ENCODE assay signal across 31 mouse cellular contexts in genomic region chr17:73531896-73532295, GRCm38 (mm10).
DNase-seq lines count a peak whose midpoint lies in the region; ATAC-seq and TF ChIP-seq lines count a peak whose summit lies in the region.
"Had no signal": no experiment of that assay in that cellular context is flagged by ENCODE, and none has a peak within 500 bp of the region (broad histone marks: within the 10 kb centered on the region; RNA-seq: fewer than 3 reads in every experiment).

No protein-coding gene starts in this region.

- peak; percentile 82 for ATAC-seq in common myeloid progenitor, adult 5-6 weeks (replicated peaks; ENCODE audit: low read depth, poor library complexity, severe bottlenecking)
- ATAC-seq in neutrophil, adult 5-6 weeks (ENCODE audit: extremely low read depth, insufficient number of reproducible peaks, low FRiP score, poor library complexity, severe bottlenecking): peak; percentile 75
- ATAC-seq: CD4-positive, CD25-positive, alpha-beta regulatory T cell, adult 4 months; midbrain, embryonic 15.5 days had no signal

- H3K4me1 ChIP-seq in lung, adult 2 months (ENCODE audit: control insufficient read depth, insufficient read depth, low read length): no peaks in the 10 kb centered on the region
- H3K4me1 ChIP-seq: embryonic facial prominence, embryonic 10.5 days; embryonic facial prominence, embryonic 15.5 days; forebrain, embryonic 12.5 days; heart, embryonic 12.5 days; hindbrain, embryonic 15.5 days; kidney, embryonic 15.5 days; liver, embryonic 13.5 days; midbrain, embryonic 15.5 days; neural tube, embryonic 15.5 days had no signal

- intact Hi-C loops in left cerebral cortex, postnatal 36 days (cut with DNase I): no loop called here

- 66% methylated on average over 2 of the region's 2 CpGs for WGBS in lung, adult 2 months

- no peak for TF ChIP-seq CTCF in lung, adult 2 months (IDR thresholded peaks at IDR 0.05; ENCODE audit: insufficient read depth, low read length)

- no peak overlapping the region for H3K4me3 ChIP-seq in lung, adult 2 months (replicated peaks; ENCODE audit: extremely low read depth, low read depth, low read length)
- H3K4me3 ChIP-seq: embryonic facial prominence, embryonic 10.5 days; embryonic facial prominence, embryonic 15.5 days; forebrain, embryonic 12.5 days; heart, adult 2 months; heart, embryonic 12.5 days; hindbrain, embryonic 15.5 days; kidney, embryonic 15.5 days; liver, embryonic 13.5 days; midbrain, embryonic 15.5 days; neural tube, embryonic 15.5 days had no signal

- no peak for TF ChIP-seq POLR2A in lung, adult 2 months (IDR thresholded peaks at IDR 0.05; ENCODE audit: borderline replicate concordance, extremely low read depth, low read depth, low read length)

- peak; percentile 0 for DNase-seq in lung, postnatal 25 days (ENCODE audit: low spot score)
- no peak for DNase-seq in lung, adult 2 months
- DNase-seq in A20 (ENCODE audit: low read depth, low spot score): peak; percentile 87
- DNase-seq in left cerebral cortex, postnatal 36 days (ENCODE audit: low spot score in 2 of 2): no peak
- DNase-seq in layer of hippocampus, adult 9-11 months: no peak
- DNase-seq: adrenal gland, postnatal 36 days; cerebellum, adult 2 months; cerebellum, postnatal 14 days; gastrocnemius, postnatal 36 days; heart, adult 2 months; heart, postnatal 4 days; kidney, adult 18-20 months; kidney, postnatal 25 days; left cerebral cortex, postnatal 4 days; liver, embryonic 13.5 days; lung, embryonic 14.5 days; lung, postnatal 4 days; right cerebral cortex, adult 18-20 months; thymus, adult 18-20 months; thymus, postnatal 4 days had no signal

Comparison
In these comparisons a context has a peak if more than half of its experiments do, and no peak if none do; other contexts are left out.
1. DNase-seq: peak in lung, postnatal 25 days (single experiment) and A20 (single experiment); none in lung, adult 2 months (single experiment), left cerebral cortex, postnatal 36 days (0 of 2) and layer of hippocampus, adult 9-11 months (single experiment).